Mouse (Mus musculus): Measurements from ENCODE around the gene Mrpl14.

GRCm38 (mm10) chr17:45686716-45687115 is 594 bp downstream of the Mrpl14 start, which contains the start of gene Tmem63b:
- TF ChIP-seq POLR2A (IDR thresholded peaks at IDR 0.05; ENCODE audit: control insufficient read depth, extremely low read depth, insufficient read depth, low read length, poor library complexity) (no peak), CTCF (IDR thresholded peaks at IDR 0.05; ENCODE audit: borderline replicate concordance, control insufficient read depth, extremely low read depth, insufficient read depth, low read length, poor library complexity) (no peak)

Data from thymus, adult 2 months (tissue).